Mouse (Mus musculus): Measurements from ENCODE around the gene Ptpn11. TPM values are rescaled to one million over a fixed set of nuclear protein-coding genes. Genes with fewer than 3 reads are reported as not detected.
"Not testable (repeated sequence)": the region's sequence is repeated elsewhere in the genome, so short reads cannot be mapped to it uniquely, and the experiment has no call there.

Gene Ptpn11
- 10 to 100 TPM; 74.1 to 76.3 TPM for total RNA-seq (2021)

DNA sequence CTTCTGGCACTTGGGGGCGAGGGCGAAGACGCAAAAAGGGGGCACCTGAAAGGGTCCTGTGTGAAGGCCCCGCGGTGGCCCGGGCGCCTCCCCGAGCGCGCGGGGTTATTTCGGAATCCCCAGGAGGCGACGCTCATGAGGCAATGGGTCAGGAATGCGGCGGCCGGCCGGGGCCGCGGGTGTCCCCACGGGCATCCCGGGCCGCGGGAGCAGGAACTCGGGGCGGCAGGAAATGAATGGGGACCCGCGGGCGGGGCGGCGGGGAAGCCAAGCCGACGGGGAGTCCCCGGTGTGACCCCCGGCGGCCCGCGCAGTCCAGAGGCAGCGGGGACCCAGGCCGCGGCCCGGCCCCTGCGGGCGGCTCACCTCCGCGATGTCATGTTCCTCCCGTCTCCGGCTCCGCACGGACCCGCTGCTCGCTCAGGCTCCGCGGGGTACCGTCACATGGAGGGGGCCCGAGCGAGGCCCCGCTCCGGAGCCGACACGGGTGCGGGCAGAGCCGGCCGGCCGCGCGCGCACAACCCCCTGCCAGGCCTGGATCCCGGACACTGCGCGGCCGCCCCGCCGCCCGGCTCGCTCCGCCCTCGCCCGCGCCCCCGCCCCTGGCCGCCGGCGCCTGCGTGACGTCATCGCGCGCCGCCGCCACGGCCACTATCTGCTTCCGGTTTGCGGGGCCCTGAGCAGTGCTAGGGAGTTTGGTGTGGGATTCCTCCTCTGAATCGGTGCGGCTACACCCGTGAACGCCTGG lies at the start of gene Ptpn11:
TSS of gene Ptpn11 (minus strand) at position 562 of the 748 bp plus-strand sequence.
- DNase-seq, result peak; percentile 90
- intact Hi-C loops (cut with DNase I), result no loop called here

DNA sequence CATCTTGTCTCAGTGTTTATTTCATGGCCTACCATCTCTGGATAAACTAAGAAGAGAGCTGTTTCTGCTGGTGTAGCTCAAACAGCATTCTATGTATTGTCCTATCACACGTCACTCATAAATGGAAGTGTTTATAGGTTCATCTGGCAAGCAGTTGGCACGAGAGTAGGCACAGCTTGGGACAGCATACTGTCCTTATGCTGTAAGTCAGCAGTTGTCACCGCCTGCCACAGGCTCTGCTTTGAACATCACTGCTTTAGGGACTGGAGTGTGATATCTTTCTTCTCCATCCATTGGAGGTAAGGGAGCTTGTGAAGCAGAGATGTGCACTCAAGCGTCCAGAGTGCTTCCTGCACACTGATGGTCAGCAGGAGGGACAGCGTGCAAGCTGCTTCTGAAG lies 48.6 kb upstream of the Ptpn11 start:
- peak; percentile 39 for DNase-seq
- intact Hi-C loops (cut with DNase I), result no loop called here

DNA sequence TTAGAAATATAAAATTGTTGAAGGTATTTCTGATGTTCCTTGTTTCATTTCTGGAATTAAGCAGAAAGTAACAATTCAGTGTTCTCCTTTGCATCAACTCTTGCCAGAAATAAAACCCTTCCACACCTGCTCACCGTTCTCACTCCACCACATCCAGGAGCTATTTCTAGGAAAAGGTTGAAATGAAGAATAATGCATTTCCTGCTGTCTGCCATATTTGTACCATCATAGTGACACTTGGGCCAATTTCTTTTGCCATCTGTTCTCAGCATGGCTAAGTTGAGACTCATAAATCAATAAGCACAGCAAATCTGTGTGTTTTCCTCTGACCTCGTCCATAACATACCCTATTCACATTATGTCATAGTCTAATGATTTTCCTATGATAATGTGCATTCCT lies 47.0 kb upstream of the Ptpn11 start:
- intact Hi-C loops (cut with DNase I), result no loop called here
- no peak for DNase-seq

DNA sequence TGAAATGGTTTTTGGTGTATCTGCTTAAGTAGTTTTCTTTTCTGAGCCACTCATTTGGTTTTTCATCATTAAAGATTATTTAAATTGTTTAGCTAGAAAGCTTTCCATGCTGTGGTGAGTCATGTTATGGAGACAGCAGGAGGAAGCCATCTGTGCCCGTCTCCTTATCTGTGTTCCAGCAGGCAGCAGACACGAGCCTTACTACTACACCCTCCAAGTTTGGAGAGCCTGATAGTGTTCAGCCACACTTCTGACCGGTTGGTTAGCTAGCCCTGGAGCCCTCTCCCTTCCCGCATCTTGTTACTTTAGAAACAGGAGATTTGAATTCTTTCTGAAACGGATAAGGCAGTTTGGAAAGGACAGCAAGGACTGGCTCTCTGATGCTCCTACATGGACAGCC lies 45.0 kb upstream of the Ptpn11 start:
- intact Hi-C loops (cut with DNase I), result no loop called here
- DNase-seq, result no peak

DNA sequence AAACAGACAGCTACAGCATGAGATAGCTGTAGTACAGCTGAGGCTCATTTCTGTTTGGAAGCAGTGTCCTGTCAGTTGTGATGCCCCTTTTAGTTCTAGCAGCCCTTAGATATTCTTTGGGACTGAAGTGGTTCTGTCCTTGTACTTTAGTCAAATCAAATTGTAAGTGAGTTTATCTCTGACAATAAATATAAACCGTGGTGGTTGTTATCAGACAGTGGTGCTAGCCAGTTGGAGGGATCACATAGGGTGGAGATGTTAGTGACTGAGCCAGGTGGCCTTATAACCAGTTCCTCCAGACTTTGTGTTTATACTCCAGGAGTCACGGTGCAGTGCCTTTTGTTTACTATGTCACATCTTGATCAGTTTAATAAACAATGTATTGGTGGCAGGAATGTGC lies 42.5 kb upstream of the Ptpn11 start:
- intact Hi-C loops (cut with DNase I), result no loop called here
- DNase-seq, result no peak

DNA sequence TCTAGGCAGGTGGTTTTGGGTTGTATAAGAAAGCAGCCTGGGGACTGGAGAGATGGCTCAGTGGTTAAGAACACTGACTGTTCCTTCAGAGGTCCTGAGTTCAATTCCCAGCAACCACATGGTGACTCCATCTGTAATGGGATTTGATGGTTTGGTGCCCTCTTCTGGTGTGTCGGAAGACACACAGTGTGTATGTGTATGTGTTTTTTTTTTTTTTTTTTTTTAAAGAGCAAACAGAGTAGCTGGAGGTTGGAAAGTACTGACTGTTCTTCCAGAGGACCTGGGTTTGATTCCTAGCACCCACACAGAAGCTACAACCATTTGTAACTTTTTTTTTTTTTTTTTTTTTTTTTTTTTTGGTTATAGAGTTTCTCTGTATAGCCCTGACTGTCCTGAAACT lies 41.6 kb upstream of the Ptpn11 start:
- intact Hi-C loops (cut with DNase I), result no loop called here
- no peak for DNase-seq

DNA sequence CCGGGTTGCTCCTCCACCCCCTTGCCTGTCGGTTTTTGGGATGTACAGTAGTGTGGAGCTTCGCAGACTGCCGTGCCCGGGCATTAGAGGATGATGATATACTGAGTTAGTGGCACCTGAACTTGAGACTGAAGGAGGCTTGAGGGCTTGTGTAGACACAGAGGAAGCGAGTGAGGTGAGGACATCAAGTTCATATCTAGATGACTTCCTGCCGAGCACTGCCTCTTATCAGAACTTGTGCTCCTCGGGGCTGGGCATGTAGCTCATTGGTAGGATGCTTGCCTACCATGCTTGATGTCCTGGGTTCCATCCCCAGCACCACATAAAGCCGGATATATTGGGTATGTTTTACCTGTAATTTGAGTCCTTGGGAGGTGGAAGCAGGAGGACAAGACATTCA lies 39.6 kb upstream of the Ptpn11 start:
- DNase-seq, result no peak
- intact Hi-C loops (cut with DNase I), result no loop called here

DNA sequence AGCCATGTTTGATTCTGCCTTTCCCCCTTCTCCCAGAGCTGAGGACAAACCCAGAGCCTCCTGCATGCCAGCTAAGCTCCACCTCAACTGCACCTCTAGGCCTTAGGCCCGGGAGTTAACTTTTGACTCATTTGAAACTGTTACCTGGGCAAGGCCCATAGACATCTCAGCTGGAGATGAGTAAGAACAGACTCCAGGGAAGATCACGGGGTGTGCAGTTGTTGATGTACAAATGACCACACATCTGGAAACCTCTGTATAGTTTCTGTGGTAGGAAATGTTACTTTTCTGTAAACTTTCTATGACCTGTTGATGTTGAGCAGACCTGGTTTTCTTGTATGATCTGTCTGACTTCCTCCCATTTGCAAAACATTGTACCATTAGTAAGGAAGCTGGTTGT lies 38.0 kb upstream of the Ptpn11 start:
- no peak for DNase-seq
- intact Hi-C loops (cut with DNase I), result no loop called here

DNA sequence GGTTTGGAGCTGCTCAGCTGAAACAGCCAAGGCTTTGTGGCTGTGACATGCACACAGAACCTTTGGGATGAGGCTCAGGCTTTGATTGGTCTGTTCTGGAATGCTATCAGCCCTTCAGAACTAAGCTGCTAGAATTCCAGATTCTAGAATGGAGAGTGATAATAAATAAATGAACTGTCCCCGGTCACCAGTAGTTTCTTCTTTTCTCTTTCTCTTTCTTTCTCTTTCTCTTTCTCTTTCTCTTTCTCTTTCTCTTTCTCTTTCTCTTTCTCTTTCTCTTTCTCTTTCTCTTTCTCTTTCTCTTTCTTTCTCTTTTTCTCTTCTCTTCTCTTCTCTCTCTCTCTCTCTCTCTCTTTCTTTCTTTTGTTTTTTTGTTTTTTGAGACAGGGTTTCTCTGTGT lies 36.1 kb upstream of the Ptpn11 start:
- DNase-seq; intact Hi-C loops (cut with DNase I): not testable (repeated sequence)

DNA sequence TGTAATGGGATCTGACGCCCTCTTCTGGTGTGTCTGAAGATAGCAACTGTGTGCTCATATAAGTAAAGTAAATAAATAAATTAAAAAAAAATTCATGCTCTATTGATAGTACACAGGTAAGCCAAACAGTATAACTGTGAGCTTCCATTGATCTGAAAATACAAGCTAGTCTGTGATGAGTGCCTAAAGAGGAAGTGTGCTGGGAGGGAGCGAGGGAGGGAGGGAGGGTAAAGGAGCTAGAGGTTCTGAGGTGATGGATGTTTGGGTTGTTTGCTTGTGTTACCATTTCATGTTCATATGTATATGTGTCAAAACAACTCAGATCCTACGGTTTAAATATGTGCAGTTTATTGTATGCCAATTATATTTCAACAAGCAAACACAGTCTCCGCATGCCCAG lies 35.6 kb upstream of the Ptpn11 start:
- intact Hi-C loops (cut with DNase I), result no loop called here
- no peak for DNase-seq

DNA sequence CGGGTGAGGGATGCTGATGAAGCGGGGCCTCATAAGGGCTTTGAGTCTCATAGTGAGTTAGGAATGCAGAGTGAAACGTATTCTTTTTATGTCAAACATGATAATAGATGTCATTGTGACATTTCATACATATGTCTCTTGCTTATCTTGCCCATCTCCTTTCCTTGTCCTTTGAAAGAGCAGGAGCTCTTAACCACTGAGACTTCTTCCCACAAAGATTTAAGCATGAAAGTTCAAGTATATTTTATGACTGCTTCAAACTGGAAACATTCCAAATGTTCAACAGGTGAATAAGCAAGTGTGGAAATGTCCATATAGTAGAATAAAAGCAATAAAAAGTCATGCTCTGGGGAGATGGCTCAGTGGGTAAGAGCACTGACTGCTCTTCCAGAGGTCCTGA lies 35.2 kb upstream of the Ptpn11 start:
- no peak for DNase-seq
- intact Hi-C loops (cut with DNase I), result no loop called here

DNA sequence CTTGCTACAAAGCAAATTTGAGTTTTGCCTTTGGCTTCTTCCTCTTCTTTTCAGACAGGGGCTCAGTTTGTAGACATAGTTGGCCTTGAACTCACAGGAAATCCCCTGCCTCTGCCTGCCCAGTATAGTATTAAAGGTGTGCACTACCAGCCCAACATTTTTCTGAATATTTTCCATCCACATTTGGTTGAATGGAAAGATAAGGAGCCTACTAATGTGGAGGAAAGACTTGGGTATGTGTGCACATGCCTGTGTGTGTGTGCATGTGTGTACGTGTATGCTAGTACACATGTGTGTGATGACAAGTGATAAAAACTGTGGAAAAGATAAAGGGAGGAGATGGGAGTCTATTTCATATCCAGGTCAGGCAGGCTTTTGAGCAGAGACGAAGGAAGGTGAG lies 34.7 kb upstream of the Ptpn11 start:
- intact Hi-C loops (cut with DNase I), result no loop called here
- no peak for DNase-seq

DNA sequence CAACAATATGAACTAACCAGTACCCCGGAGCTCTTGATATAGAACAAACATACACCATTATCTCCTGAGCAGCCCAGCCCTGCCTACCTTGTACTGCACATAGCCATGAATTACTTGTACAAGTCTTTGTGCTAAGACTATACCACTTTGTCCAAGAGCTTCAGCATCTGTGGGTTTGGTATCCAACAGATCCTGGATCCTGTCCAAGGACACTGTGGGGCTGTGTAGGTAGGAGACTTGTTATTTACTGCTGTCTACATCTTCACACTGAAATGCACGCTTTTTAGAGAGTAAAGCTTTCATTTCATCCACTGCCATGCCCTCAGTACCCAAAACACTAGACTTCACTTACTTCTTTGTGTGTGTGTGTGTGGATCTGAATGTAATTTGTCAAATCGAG lies 33.7 kb upstream of the Ptpn11 start:
- intact Hi-C loops (cut with DNase I), result no loop called here
- no peak for DNase-seq

DNA sequence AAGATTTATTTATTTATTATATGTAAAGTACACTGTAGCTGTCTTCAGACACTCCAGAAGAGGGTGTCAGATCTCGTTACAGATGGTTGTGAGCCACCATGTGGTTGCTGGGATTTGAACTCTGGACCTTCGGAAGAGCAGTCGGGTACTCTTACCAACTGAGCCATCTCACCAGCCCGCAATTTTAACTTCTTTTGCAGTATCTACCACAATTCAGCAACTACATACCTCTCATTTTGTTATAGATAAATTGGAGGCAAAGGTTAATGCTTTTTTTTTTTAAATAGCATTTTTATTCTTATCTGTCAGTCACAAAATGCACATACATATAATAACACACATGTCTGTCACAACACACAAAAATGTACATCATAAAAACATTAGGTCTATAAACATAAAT lies 32.8 kb upstream of the Ptpn11 start:
- intact Hi-C loops (cut with DNase I), result not testable (repeated sequence)

DNA sequence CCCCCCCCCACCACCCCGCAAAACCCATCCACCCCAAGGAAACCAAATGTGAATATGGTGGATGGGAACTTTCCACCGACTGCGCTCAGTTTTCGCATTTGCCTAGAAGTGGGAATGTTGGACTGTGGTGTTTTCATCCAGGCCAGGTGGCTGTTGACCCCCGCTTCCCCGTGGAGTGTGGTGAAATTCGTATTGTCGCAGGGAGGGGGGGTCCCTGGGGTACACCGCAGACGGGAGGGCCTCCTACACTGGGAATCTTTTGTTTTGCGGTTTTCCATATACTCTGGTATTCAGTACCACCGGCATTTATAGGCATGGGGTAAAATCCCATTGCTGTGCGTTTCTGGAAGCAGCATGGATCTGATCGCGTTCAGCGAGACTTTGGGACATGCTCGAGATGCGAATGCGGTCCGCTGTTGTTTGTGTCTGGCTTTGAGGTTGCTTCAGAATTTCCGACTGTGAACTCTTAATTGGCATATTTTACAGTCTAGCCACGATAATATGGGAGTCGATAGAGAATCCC lies 30.2 kb upstream of the Ptpn11 start:
- DNase-seq, result no peak
- intact Hi-C loops (cut with DNase I), result no loop called here

More for the DNA sequence above, 32.8 kb upstream of the Ptpn11 start:
- not testable (repeated sequence) for DNase-seq

DNA sequence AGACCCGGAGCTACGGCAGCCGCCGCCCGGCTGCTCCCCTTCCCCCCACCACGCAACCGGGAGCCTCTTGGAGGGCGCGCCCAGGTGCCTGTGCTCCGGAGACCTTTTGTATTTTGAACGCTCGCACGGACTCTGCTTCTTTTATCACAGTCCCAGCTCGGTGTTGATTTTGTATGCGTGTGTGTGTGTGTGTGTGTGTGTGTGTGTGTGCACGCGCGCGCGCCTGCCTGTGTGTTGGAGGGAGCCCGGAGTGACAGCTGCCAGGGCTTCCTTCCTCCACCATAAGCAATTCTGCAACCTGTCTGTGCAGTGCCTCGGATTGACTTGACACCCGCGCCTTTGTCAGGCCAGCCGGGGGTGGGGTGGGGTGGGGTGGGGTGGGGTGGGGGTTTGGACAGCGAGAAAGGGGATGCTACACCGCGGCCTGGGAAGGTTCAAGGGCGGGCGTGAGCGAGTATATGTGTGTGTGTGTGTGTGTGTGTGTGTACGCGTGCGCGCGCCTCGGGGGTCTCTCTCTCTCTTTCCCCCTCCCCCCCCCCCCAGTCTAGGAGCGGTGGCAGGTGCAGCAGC lies 29.6 kb upstream of the Ptpn11 start:
- peak; percentile 52 for DNase-seq
- intact Hi-C loops (cut with DNase I), result no loop called here

DNA sequence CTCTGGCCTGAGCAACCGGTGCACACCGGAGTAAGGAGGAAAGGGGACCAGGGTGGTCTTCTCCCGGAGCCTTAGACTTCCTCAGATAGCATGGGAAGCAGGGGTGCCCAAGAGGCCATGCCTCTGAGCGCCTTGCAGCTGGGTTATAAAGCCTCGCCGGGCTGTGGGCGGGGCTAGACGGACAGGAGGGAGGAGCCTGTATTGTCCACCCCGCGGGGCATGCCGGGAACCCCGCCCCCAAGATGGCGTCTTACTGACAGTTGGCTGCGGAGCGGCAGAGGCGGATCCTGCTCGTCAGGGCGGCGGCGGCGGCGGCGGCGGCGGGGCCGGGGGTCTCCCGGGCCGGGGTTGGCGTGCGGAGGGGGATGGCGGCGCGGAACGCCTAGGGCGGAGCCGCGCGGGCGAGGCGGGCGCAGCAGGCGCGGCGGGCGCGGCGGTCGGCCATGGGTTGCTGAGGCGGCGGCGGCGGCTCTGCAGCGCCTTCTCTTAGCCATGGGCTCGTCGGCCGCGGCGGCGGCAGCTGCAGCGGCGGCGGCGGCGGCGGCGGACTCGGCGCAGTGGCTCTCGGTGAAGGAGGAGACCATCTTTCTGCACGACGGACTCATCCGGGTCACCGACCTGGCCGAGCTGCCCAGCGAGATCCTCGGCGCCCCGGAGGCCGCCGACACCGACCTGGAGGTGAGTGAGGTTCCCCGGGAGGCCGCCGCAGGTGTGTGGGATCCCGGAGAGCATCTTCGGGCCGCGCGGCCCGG lies 29.0 kb upstream of the Ptpn11 start, which contains the start of gene Hectd4:
TSS of gene Hectd4 (plus strand) at position 240 of the 752 bp plus-strand sequence.
- intact Hi-C loops (cut with DNase I), result loop anchor here (5.0 kb wide), 1 partner anchor 47 kb away; no protein-coding TSS in a partner anchor
- peak; percentile 98 for DNase-seq

DNA sequence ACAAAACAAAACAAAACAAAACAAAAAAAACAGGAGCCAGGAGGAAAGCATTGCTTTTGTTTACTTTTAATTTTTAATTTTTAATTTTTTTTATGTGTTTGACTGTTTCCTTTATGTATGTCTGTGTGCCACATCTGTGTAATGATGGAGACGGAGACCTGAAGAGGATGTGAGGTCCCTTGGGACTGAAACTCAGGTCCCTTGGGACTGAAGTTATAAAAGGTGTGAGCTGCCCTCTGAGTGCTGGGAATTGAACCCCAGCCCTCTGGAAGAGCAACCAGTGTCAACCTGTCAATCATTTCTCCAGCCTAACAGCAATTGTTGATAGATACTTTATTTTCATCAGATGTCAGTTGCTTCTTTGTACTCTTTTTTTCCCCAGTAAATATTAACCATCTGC lies 28.0 kb upstream of the Ptpn11 start:
- DNase-seq, result no peak
- intact Hi-C loops (cut with DNase I), result loop anchor here (5.0 kb wide), 1 partner anchor 48 kb away; no protein-coding TSS in a partner anchor

DNA sequence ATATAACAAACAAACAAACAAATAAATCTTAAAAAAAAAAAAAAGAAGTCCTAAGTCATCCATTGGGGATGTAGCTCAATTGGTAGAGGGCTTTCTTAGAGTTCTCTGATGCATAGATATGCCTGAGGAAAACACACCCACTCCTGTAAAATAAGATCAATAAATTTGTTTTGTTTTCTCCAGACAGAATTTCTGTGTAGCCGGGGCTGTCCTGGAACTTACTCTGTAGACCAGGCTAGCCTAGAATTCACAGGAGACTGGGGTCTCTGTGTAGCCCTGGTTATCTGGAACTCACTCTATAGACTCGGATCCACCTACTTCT lies 26.1 kb upstream of the Ptpn11 start:
- no peak for DNase-seq
- intact Hi-C loops (cut with DNase I), result loop anchor here (5.0 kb wide), 1 partner anchor 50 kb away; no protein-coding TSS in a partner anchor

DNA sequence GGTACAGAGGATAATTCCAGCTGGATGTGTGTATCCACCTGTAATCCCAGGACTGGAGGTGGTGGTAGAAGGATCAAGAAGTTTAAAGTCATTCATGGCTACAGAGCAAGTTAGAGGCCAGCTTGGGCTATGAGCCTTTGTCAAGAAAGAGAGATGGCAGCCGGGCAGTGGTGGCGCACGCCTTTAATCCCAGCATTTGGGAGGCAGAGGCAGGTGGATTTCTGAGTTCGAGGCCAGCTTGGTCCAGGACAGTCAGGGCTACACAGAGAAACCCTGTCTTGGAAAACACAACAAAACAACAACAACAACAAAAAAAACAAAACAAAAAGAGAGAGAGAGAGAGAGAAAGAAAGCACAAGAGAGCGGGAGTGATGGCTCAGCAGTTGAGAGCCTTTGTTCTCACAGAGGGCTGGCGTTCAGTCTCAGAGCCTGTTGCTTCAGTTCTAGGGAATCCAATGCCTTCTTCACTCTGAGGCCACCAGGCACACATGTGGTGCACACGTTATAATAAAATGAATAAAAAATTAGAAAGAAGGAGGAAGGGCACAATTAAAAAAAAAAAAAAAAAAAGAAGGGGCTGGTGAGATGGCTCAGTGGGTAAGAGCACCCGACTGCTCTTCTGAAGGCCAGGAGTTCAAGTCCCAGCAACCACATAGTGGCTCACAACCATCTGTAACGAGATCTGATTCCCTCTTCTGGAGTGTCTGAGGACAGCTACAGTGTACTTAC lies 25.6 kb upstream of the Ptpn11 start:
- intact Hi-C loops (cut with DNase I), result loop anchor here (5.0 kb wide), 1 partner anchor 51 kb away; no protein-coding TSS in a partner anchor

DNA sequence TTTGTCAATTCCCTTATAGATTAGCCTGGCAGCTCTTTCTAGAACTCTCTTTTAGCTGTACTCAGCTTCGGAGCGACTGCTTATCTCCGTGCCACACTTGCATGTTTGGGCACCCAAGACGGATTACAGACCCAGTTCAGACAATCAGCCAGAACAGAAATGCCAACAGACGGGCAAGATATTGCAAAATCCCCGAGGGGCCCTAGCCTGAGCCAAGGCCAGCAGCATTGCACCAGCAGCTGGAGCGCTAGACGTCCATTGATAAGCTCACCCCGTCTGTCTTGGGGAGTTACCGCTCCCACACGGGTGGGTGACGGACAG lies 24.9 kb upstream of the Ptpn11 start:
- intact Hi-C loops (cut with DNase I), result loop anchor here (5.0 kb wide), 1 partner anchor 51 kb away; no protein-coding TSS in a partner anchor

More for the DNA sequence above, 25.6 kb upstream of the Ptpn11 start:
- DNase-seq, result not testable (repeated sequence)

More for the DNA sequence above, 24.9 kb upstream of the Ptpn11 start:
- peak; percentile 19 for DNase-seq

Measured in left cerebral cortex, postnatal 4 days (tissue).